Mouse (Mus musculus) splenic B cell, adult 2 months (primary cell): ENCODE results near the gene Tmem131.
"Not testable (repeated sequence)": the region's sequence is repeated elsewhere in the genome, so short reads cannot be mapped to it uniquely, and the experiment has no call there.

Experiments used
- DNase-seq: peaks from one replicate; pipeline ENCODE4 v3.0.0-alpha.2; 2011; ENCODE audit warnings: low read depth, low spot score
- H3K27me3 ChIP-seq: 2 replicates; pipeline ENCODE4 v1.6.1; 2012; ENCODE audit warnings: mild to moderate bottlenecking, low read length, moderate library complexity, mixed read lengths; ENCODE audit not compliant: control insufficient read depth, poor library complexity, insufficient read depth, severe bottlenecking
- H3K36me3 ChIP-seq: 2 replicates; pipeline ENCODE4 v1.6.1; 2012; ENCODE audit warnings: mild to moderate bottlenecking, low read length, moderate library complexity, mixed read lengths; ENCODE audit not compliant: control insufficient read depth, poor library complexity, insufficient read depth, severe bottlenecking

The Tmem131 gene

DNA sequence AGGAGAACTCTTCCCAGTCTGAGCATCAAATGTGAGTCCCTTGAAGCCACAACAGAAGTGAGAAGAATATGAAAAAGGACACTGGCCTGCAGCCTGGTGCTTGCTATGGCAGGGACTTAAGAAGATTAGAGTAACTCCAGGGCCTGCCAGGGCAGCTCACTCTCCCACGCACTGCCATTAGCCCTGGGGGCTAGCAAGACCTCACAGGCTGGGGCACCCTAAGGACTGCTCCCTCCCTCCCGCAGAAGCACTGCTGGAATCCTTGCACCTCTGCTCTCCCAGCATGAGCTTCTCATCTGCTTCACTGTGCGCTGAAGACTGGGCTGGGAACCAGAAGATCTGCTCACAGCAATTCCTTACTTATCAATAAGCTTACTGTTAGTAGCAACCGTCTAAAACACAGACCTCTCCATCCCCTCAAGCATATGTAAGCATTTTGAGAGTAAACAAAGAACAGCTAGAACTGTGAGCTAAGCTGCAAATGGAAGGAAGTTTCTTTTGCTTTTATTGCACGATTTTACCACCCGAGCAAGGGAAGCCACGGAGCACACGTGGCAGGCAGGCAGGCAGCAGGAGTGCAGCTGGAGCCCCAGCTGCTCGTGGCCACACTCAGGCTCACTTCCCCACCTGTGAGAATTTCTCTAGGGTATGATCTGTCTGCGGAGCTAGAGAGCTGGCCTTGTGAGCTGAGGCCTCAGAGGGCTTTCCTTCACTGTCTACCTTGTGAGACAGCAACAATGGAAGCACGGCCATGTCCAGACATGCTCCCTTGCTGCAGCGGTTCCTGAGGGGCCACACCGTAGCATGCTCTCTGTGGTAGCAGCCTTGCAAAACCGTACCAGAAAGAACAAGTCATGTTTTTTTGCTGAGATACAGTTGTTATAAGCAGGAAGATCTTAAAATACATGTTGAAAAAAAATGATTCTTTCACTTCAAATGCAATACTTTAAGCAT lies 112.3 kb downstream of the Tmem131 start:
- peak; percentile 9 for DNase-seq
- H3K36me3 ChIP-seq: peaks cover 36% of the 10 kb centered on the region

DNA sequence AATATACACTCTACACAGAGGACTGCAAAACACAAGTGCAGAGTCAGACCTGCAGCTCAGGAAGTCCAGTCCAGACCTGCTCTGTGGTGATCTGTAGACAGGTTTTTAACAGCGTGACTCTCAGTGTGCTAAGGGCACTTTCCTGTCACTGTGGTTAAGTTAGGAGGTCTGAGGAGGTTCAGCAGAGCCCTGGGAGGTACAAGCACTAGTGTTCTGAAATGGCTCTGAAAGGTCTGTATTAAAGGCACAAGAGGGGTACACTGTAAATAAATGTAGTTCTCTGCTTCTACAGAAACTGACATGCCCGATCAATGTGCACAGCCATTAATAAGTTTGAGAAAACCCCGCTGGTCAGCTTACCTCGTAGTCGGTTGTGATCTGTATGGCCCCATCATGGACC lies 119.1 kb downstream of the Tmem131 start:
- H3K27me3 ChIP-seq: no peaks in the 10 kb centered on the region
- H3K36me3 ChIP-seq: peaks cover 29% of the 10 kb centered on the region
- no peak for DNase-seq

More for the DNA sequence above, 112.3 kb downstream of the Tmem131 start:
- no peaks in the 10 kb centered on the region for H3K27me3 ChIP-seq

DNA sequence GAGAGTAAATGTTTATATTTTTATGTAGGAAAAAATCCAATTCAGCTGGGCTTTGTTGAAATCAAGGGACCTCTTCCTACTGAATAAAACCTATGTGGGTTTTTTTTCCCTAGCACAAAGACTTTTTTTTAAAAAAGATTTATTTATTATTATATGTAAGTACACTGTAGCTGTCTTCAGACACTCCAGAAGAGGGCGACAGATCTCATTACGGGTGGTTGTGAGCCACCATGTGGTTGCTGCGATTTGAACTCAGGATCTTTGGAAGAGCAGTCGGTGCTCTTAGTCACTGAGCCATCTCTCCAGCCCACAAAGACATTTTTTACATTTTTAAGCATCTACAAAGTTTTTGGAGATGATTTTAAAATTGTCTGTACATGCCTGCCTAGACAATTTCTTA lies 121.5 kb downstream of the Tmem131 start:
- not testable (repeated sequence) for DNase-seq, H3K27me3 ChIP-seq
- H3K36me3 ChIP-seq: peaks cover 26% of the 10 kb centered on the region

DNA sequence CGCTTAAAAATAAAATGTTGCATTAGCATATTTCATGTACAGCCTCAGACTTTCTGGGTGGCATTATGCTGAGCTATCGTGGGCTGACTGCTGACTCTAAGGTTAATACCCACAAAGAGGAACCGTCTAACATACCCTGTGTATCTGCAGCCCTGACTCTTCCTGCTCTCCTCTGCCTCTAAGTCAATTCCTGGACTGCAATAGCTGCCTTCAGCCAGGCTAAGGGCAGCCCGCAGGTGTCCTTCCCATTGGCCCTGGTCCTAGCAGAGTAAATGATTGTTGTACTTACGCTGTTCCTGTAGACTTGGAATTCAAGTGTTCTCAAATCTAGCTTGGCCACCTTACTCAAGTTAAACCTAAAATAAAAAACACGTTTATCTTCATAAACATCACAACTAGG lies 128.3 kb downstream of the Tmem131 start:
- no peak for DNase-seq
- no peaks in the 10 kb centered on the region for H3K27me3 ChIP-seq
- peaks cover 14% of the 10 kb centered on the region for H3K36me3 ChIP-seq

DNA sequence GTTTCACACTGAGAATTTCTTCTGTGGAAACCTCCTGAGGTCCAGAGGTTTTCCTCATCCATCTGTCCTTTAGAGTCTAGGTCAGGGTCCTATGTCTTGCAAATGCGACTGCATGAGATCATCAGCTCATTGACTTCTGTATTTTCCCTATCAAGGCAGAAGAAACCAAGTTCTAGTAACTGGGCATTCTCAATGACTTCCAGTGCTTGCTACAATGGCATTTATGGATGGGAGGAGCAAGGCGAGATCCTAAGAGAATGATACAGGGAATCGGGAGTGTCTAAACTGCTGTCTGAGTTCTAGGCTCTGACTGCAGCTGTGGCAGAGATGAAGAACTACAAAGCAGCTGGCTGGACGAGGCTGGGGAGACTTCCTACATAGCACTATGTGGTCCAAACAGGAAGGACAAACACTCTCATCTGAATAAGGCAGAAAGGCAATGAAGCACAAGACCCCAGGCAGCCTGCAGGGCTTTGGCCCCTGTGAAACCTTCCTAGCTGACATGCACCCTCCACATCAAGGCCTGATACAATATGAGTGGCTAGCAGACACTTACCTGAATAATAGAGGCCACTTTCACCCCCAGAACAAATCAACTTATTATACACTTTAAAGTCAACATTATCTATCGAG lies 129.1 kb downstream of the Tmem131 start:
- DNase-seq: no peak
- Histone ChIP-seq H3K27me3 (no peaks in the 10 kb centered on the region), H3K36me3 (peaks cover 12% of the 10 kb centered on the region)

DNA sequence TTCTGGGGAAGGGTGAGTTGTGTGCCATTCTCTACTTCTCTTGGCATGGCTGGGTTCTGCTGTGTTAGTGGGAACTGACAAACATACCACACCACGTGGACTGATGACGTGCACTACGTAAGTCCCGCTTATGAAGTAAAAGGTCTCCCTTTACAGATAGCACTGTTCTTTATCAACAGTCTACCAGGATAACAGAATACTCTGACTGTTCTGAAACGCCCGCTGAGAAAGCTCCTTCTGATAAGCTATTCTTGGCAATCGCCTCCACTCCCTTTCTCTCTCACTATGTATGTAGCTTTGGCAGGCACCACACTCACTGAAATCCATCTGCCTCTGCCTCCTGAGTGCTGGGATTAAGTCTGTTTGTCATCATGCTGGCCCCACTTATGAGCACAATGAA lies 130.1 kb downstream of the Tmem131 start:
- H3K36me3 ChIP-seq: peaks cover 12% of the 10 kb centered on the region
- H3K27me3 ChIP-seq: no peaks in the 10 kb centered on the region
- DNase-seq: no peak

DNA sequence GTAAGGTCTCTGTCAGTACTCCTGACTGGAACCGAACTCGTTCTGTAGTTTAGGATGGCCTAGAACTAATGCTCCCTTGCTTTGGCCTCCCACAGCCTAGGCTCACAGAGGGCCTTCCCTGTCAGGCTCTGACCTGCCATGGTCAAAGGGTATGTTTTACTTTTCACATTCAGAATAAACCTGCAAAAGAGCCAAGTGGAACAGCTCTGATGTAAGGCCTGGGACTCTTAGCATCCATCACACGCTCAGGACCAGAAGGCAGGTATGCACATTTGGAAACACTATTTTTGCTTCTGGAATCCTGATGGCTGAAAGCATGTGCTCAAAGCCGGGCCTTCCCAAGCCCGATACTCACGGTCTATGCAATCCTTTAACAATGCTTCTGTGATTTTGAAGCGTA lies 131.7 kb downstream of the Tmem131 start:
- Histone ChIP-seq H3K36me3 (peaks cover 19% of the 10 kb centered on the region; the same call in 1 of the 2 replicates), H3K27me3 (no peaks in the 10 kb centered on the region)
- no peak for DNase-seq

DNA sequence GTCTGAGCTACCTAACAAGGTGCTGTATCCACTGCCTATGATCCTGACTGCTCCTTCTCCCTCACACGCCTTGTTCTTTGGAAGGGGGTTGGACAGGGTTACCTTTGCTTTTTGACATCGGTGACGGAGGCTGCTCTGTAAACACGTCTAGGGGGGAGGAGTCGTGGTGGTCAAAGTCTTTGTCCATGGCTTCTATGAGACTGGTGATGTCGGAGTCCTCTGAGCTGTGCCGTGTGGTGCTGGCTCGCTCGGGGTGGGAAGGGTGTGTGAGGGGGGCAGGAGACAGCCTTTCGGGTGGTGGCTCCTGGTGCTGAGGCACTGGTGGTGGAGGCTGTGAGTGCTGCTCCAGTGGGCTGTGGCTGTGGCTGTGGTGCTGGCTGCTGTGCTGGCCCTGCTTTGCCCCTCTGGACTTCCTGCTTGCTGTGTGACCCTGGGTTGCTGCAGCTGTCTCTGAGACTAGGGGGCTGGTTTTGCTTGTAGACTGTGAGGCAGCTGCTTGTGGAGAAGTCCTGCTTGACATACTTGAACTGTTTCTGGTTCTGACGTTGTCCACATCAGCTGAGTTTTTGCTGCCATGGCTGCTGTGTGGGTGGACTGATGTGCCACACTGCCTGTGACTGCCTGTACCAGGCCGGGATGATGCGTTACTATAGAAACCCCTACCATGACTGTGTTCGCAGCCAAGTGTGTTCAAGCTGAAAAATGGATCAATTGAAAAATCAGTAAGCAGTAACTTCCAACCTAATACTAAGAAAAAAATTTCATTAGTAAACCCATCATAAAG lies 135.5 kb downstream of the Tmem131 start:
- Histone ChIP-seq H3K27me3 (no peaks in the 10 kb centered on the region), H3K36me3 (peaks cover 16% of the 10 kb centered on the region)
- no peak for DNase-seq

DNA sequence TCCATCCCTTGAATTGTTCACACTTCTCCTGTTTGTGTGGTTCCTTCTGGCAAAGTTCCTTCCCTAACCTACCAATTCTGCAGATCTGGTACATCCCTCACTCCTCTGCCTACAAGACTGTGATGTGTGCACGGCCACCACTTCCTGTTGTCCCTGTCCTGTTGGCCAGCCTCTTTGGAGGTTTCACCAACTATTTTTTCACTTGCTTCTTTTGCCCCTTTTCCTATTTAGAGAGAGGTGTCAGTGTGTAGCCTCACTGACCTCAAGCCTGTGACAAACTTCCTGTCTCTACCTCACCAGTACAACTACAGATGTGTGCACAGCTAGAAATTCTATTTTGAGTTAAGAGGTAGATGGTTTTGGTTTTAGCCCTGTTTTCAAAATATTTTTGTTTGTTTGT lies 136.4 kb downstream of the Tmem131 start:
- Histone ChIP-seq H3K36me3 (peaks cover 16% of the 10 kb centered on the region), H3K27me3 (no peaks in the 10 kb centered on the region)
- DNase-seq: no peak

DNA sequence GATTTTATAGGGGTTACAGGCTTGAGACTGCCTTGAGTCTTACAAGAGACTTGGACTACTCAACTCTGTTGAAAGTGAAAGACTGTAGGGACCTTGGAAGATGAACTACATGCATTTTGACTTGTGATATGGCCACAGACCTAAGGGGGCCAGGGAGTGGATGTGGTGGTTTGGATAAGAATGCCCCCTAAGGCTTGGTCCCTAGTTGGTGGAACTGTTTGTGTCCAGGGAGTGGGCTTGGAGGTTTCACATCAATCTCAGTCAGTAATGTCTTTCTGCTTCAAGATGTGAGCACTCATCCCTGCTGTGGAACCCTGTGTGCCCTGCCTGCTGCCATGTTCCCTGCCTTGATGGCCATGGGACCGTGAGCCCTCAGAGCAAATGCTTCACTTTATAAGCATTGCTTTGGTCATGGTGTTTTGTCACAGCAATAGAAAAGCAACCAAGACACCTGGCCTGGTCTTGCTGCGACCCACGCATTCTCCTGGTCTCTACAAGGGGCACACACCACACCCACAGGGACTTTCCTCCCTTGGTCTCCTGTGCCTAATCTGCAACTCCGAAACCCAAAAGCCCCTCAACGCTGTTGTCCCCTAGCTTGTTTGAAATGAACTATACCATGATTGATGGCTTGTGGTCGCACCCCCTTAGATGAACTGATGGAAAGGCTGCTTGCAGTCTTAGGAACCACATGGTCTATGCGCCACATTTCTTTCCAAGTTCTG lies 137.1 kb downstream of the Tmem131 start:
- peaks cover 16% of the 10 kb centered on the region for H3K36me3 ChIP-seq
- H3K27me3 ChIP-seq: no peaks in the 10 kb centered on the region
- no peak for DNase-seq

DNA sequence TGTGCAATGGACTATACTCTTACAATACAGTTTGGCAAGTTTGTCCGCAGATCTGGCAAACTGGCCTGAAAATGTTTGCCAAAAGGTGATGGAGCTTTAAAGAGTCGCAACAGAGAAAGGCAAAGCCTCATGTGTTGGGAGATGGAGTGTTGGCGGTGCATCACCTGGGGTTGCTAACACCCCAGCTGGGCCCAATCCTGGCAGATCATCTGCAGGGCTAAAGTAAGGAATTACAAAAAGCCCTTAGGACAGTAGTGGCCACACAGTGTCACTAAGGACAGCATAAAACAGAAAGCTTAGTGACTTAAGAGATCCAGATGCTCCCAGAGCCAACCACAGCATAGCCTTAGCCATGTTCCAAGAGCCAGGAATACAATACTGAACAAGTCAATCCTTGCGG lies 138.6 kb downstream of the Tmem131 start:
- DNase-seq: no peak
- no peaks in the 10 kb centered on the region for H3K27me3 ChIP-seq
- peaks cover 16% of the 10 kb centered on the region for H3K36me3 ChIP-seq

DNA sequence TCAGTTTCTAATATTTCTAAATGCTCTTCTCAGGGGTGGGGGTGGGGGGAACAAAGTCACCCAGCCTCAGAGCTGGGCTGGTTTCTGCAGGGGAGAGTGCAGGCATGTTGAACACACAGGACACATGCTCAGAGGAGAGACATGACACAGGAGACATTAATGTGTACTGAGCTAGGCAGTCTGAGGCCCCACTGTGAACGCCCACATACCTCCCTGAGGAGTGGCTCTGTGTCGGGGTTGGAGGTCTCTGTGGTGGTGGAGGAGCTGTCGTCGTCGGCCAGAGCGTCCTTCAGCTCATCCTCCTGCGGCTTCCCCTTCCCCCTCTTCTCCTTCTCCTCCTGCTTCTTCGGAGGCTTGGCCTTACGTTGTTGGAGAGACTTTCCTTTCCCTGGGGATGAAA lies 139.2 kb downstream of the Tmem131 start:
- DNase-seq: no peak
- H3K36me3 ChIP-seq: peaks cover 19% of the 10 kb centered on the region
- H3K27me3 ChIP-seq: no peaks in the 10 kb centered on the region

DNA sequence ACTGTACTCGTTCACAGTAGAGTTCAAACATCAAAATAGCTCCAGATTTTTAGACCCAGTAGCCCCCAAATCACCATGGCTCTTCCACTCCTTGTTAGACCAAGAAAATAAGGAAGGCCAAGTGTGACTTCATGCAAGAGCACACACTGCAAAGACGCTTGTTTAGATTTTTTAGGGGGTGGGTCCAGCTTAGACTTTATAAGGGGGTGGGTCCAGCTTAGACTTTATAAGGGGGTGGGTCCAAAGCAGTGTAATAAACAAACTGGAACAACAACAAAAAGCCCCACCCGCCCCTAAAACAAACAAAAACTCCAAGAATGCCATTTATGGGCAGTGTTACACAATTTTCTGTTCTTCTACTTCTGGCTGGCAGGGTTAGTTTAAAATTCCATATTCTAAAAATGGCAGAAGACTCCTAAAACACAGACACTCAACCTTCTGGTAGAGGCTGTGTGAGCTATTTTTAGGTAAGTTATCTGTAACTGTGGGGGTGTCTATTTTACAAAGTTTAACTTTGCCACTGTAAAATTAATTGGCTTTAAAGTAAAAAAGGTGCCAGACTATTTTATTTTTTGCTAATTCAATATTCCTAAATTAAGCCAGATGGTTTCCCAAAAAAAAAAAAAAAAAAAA lies 143.0 kb downstream of the Tmem131 start:
- Histone ChIP-seq H3K36me3 (peaks cover 11% of the 10 kb centered on the region), H3K27me3 (no peaks in the 10 kb centered on the region)
- no peak for DNase-seq

DNA sequence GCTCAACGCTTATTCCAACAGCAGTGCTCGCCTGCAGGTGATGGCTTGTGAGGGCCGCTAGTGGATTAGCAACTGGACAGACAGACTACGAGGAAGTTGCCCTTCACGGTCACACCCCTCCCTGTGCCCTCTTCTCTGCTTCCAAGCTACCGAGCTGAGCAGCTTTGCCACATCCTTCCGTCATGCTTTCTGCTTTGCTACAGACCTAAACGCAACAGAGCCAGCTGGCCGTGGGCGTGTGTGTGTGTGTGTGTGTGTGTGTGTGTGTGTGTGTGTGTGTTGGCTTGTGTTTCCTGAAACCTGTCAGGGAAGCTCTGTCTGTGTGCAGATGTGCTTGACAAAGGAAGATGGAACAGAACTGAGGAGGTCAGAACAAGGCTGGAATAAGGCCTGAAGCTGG lies 146.0 kb downstream of the Tmem131 start:
- peak; percentile 84 for DNase-seq

More for the DNA sequence above, 146.0 kb downstream of the Tmem131 start:
- Histone ChIP-seq H3K36me3 (peaks cover 9% of the 10 kb centered on the region), H3K27me3 (no peaks in the 10 kb centered on the region)
